Mouse (Mus musculus): ENCODE data around the gene Olfr1181.
"Not testable (repeated sequence)": the region's sequence is repeated elsewhere in the genome, so short reads cannot be mapped to it uniquely, and the experiment has no call there.

Gene Olfr1181

GRCm38 (mm10) chr2:88426071-88426470 lies at the start of gene Olfr1181:
Gene Olfr1181 (minus strand): TSS chr2:88426171.
- DNase-seq (ENCODE audit: low read depth, low spot score), result no peak

DNA sequence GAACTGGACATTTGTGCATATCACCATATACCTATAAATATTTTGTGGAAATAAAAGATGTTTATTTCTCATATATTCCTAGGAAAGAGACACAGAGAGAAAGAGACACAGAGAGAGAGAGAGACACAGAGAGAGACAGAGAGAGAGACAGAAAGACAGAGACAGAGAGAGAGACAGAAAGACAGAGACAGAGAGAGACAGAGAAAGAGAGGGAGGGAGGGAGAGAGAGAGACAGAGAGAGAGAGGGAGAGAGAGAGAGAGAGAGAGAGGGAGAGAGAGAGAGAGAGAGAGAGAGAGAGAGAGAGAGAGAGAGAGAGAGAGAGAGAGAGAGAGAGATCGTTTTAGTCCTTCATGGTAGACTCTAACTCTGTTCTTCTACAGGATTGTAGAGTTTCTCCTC lies 28.6 kb upstream of the Olfr1181 start, which contains the start of gene Olfr1183:
Gene Olfr1183, plus strand, starts transcription at position 301 of the 400 bp plus-strand sequence.
- DNase-seq (ENCODE audit: low read depth, low spot score), result not testable (repeated sequence)

DNA sequence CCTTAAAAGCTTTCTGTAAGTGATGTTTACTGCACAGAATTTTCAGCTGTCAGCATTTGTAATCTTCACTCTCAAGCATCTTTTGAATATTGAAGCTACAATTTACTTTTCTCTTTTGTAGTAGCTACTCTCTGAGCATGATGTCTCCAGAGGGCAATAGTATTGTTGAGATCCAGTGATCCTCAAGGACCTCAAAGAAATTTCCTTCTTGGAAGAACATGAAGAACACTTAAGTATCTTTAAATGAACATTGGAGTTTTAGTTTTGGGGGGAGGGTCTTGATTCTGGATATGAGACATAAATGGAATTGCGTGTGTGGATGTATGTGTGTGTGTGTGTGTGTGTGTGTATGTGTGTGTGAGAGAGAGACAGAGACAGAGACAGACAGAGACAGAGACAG lies 23.1 kb upstream of the Olfr1181 start, which contains the start of gene Gm13757:
Gene Gm13757, minus strand, starts transcription at position 101 of the 400 bp plus-strand sequence.
- DNase-seq (ENCODE audit: low read depth, low spot score), result no peak

GRCm38 (mm10) chr2:88419051-88419450 lies 6.9 kb downstream of the Olfr1181 start, which contains the start of gene Olfr1180:
Gene Olfr1180 (minus strand): TSS chr2:88419151.
- no peak for DNase-seq (ENCODE audit: low read depth, low spot score)

DNA sequence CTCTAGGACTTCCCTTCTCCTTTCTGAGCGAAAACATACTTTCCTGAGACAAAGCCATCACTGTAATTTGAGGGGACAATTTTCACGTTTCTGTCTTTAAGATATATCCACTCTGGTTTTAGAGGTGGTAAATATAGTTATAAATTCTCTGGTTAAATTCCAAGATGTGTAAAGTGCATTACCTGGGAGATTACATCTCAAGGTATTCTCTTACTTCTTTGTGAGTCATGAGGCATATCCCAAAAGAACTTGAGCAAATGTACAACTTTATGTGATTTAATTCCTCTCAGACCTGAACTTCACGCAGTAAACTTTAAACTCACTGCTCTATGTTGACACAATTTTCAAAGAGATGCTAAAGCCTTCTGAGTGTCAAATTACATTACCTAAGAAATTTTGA lies 19.6 kb downstream of the Olfr1181 start, which contains the start of gene Olfr1179:
Gene Olfr1179, minus strand, starts transcription at position 101 of the 400 bp plus-strand sequence.
- no peak for DNase-seq (ENCODE audit: low read depth, low spot score)

- DNase-seq (ENCODE audit: low read depth, low spot score), result no peak
Observed at GRCm38 (mm10) chr2:88386762-88387161, 39.2 kb downstream of the Olfr1181 start, which contains the start of gene Olfr1178. Gene Olfr1178 (plus strand): TSS chr2:88387062.
